Mouse (Mus musculus) spleen, adult 2 months (tissue): Measurements from ENCODE around the gene Ccnl1. TPM values are rescaled to one million over a fixed set of nuclear protein-coding genes. Genes with fewer than 3 reads are reported as not detected.

ENCODE experiments used
- DNase-seq, 2 experiments: peaks; one replicate each; pipeline versions ENCODE4 v3.0.0 to v3.0.0-alpha.2; 2012 to 2021; ENCODE audit warnings: low spot score in 2 of 2, low read depth in 1 of 2
- H3K27ac ChIP-seq: fragments of 200-500 bp; 2 replicates; pipeline ENCODE4 v1.5.1; 2012; ENCODE audit warnings: low read length, inconsistent platforms; ENCODE audit not compliant: insufficient read depth
- H3K27me3 ChIP-seq: fragments of 200-500 bp; 2 replicates; pipeline ENCODE4 v1.6.1; 2012; ENCODE audit warnings: mild to moderate bottlenecking, moderate library complexity, low read length, inconsistent platforms; ENCODE audit not compliant: control insufficient read depth, insufficient read depth
- H3K36me3 ChIP-seq: fragments of 200-500 bp; 2 replicates; pipeline ENCODE4 v1.6.1; 2012; ENCODE audit warnings: mild to moderate bottlenecking, low read length, inconsistent platforms; ENCODE audit not compliant: control insufficient read depth, insufficient read depth
- H3K4me1 ChIP-seq: fragments of 200-500 bp; 2 replicates; pipeline ENCODE4 v1.6.1; 2011; ENCODE audit warnings: inconsistent platforms; ENCODE audit not compliant: control insufficient read depth, insufficient read depth, insufficient read length
- H3K4me3 ChIP-seq: fragments of 200-500 bp; 2 replicates; pipeline ENCODE4 v1.5.1; 2011; ENCODE audit warnings: mild to moderate bottlenecking, inconsistent platforms; ENCODE audit not compliant: insufficient read depth, insufficient read length; ENCODE audit errors: extremely low read depth
- CTCF ChIP-seq: fragments of 200-500 bp; IDR thresholded peaks from 2 replicates; pipeline ENCODE4 v1.5.1; 2011; ENCODE audit warnings: mild to moderate bottlenecking, inconsistent platforms; ENCODE audit not compliant: insufficient read depth, insufficient read length, insufficient replicate concordance; ENCODE audit errors: extremely low read depth
- POLR2A ChIP-seq: fragments of 200-500 bp; IDR thresholded peaks from 2 replicates; pipeline ENCODE4 v1.6.1; 2011; ENCODE audit warnings: low read depth, low read length, inconsistent platforms
- WGBS: fragments of 180-500 bp; shearing (Covaris S2); methylation state at CpG from one replicate; pipeline ENCODE4 v1.1.7; 2018; 5-methylcytosine and 5-hydroxymethylcytosine counted together
- polyA plus RNA-seq: library from polyadenylated mRNA; depleted of rRNA; stranded (reverse); fragments of >200 nt; gene quantifications from 2 replicates; pipeline ENCODE4 v1.2.3, GENCODE M21; 2012

Ccnl1 gene
- polyA plus RNA-seq, 1 experiment: 52.5 TPM

DNA sequence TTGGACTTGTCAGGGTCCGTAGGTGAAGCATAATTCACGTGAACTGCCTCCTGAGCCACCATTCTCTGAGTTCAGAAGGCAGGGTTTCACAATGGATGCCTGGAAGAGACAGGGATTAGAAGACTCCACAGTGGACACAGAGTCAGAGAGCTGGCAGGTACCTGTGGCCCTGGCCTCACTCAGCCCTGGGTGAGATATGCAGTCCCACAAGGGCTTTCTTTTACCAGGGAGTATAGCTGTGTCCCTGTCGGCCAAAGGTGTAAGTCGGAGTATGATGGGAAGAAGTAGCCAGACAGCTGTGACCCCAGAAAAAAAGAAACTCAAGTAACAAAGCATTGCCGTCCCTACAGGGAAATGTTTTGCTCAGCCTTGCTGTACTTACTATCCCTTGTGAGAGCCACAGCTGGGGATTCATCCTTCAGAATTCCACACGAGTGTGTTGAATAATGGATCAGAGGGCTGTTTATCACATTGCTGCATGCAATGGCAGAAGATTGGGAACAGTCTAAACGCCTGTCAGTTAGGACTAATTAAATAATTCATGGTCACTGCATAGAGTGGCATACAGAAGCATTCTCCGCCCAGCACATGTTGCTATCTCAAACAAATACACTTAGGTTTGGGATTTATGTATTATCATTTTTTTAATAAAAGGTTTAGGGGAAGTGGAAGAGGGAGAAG lies 59.3 kb downstream of the Ccnl1 start:
- Histone ChIP-seq H3K27me3 (no peaks in the 10 kb centered on the region), H3K27ac (no peak overlapping the region), H3K4me1 (no peaks in the 10 kb centered on the region), H3K36me3 (no peaks in the 10 kb centered on the region), H3K4me3 (no peak overlapping the region)
- TF ChIP-seq CTCF: no peak
- no peak for TF ChIP-seq POLR2A
- WGBS: 84% methylated on average over 8 of the region's 8 CpGs
- no peak for DNase-seq

DNA sequence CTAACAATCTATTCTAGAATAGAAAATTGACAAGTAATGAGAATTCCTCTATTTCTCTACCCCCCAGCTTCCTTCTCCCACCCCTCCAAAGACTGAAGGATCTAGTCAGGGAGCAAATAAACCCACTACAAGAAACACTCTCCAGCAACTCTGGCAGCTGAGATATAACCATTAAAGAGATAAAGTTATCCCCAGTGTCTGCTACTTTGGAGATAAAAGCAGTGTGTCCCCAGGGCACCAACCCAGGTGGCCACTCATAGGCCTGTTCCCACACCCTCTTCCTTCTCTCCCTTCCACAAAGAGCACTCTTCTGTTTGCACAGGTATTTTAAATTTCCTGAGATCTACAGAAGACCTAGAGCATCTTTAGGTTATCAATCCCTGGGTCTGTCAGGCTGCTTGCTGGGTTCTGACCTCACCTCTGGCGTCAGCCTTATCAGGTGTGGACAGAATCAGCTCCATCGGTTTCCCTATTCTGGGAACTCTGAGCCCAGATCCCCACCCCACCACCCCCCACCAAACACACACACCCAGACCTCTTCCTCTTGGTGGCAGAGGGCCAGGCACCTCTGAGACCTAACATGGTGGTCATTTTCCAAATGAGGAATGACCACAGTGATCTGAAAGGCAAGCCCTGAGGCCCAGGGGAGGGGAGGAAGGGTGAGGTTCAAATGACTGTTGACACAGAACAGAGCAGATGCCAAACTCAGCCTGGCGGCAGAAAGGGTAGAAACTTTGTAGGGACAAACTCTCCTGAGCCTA lies 60.6 kb downstream of the Ccnl1 start:
- Histone ChIP-seq H3K27ac (no peak overlapping the region), H3K4me1 (no peaks in the 10 kb centered on the region), H3K27me3 (no peaks in the 10 kb centered on the region), H3K4me3 (no peak overlapping the region), H3K36me3 (no peaks in the 10 kb centered on the region)
- no peak for DNase-seq
- TF ChIP-seq POLR2A (no peak), CTCF (no peak)
- WGBS: 69% methylated on average over 3 of the region's 3 CpGs
